Mouse (Mus musculus) hindbrain, embryonic 13.5 days (tissue): ENCODE results near the gene Pla2g1b. TPM values are rescaled to one million over a fixed set of nuclear protein-coding genes. Genes with fewer than 3 reads are reported as not detected.
"Not testable (repeated sequence)": the region's sequence is repeated elsewhere in the genome, so short reads cannot be mapped to it uniquely, and the experiment has no call there.

Experiments used
- ATAC-seq: fragments of 200-750 bp; cut with Nextera tagmentation; 2 replicates; pipeline ENCODE4 v1.8.0; 2017; ENCODE audit warnings: moderate TSS enrichment; ENCODE audit not compliant: low FRiP score
- H3K27ac ChIP-seq: fragments of 300-500 bp; sonication (generic); 2 replicates; pipeline ENCODE4 v1.5.1; 2015; ENCODE audit warnings: inconsistent platforms, mild to moderate bottlenecking, moderate library complexity
- H3K27me3 ChIP-seq: fragments of 300-500 bp; sonication (generic); 2 replicates; pipeline ENCODE4 v1.6.1; 2015; ENCODE audit warnings: mild to moderate bottlenecking, inconsistent platforms
- H3K36me3 ChIP-seq: fragments of 300-500 bp; sonication (generic); 2 replicates; pipeline ENCODE4 v1.6.1; 2015; ENCODE audit warnings: mild to moderate bottlenecking, inconsistent platforms
- H3K4me1 ChIP-seq: fragments of 300-500 bp; sonication (generic); replicated peaks from 2 replicates; pipeline ENCODE4 v1.6.1; 2015; ENCODE audit warnings: inconsistent platforms
- H3K4me2 ChIP-seq: fragments of 300-500 bp; sonication (generic); 2 replicates; pipeline ENCODE4 v1.6.1; 2015; ENCODE audit warnings: inconsistent platforms, mild to moderate bottlenecking, moderate library complexity
- H3K4me3 ChIP-seq: fragments of 300-500 bp; sonication (generic); 2 replicates; pipeline ENCODE4 v1.5.1; 2015; ENCODE audit warnings: mild to moderate bottlenecking, inconsistent platforms
- H3K9ac ChIP-seq: fragments of 300-500 bp; sonication (generic); 2 replicates; pipeline ENCODE4 v1.6.1; 2015; ENCODE audit warnings: mild to moderate bottlenecking, inconsistent platforms
- H3K9me3 ChIP-seq: fragments of 300-500 bp; sonication (generic); 2 replicates; pipeline ENCODE4 v1.6.1; 2016; ENCODE audit warnings: inconsistent platforms
- WGBS: fragments of 180-500 bp; shearing (Covaris S2); methylation state at CpG from one replicate; pipeline ENCODE4 v1.1.7; 2015; 5-methylcytosine and 5-hydroxymethylcytosine counted together
- polyA plus RNA-seq: library from polyadenylated mRNA; unstranded; fragments of >200 nt; fragmentation: Nextera tagmentation; extraction: Ambion mirVana; gene quantifications from 2 replicates; pipeline ENCODE4 v1.2.1, GENCODE M21; 2015

Gene Pla2g1b
- polyA plus RNA-seq, 1 experiment from 2014 or later, result not detected

- WGBS, result 81% methylated on average over 6 of the region's 6 CpGs
- Histone ChIP-seq H3K9me3 (no peaks in the 10 kb centered on the region), H3K4me3 (no peak overlapping the region), H3K4me2 (no peak overlapping the region), H3K27ac (peak overlapping the region; percentile 73), H3K4me1 (peaks cover 24% of the 10 kb centered on the region), H3K36me3 (peaks cover 10% of the 10 kb centered on the region), H3K9ac (no peak overlapping the region), H3K27me3 (no peaks in the 10 kb centered on the region)
- no peak for ATAC-seq
These were observed 48.3 kb downstream of the Pla2g1b start for GRCm38 (mm10) chr5:115514346-115514745.

GRCm38 (mm10) chr5:115514896-115515587, 49.0 kb downstream of the Pla2g1b start:
- ATAC-seq, result no peak
- no peaks in the 10 kb centered on the region for H3K27me3 ChIP-seq
- peaks cover 10% of the 10 kb centered on the region for H3K36me3 ChIP-seq
- H3K4me2 ChIP-seq, result 0 out of 2 replicates have a peak overlapping the region, but pooled peaks have one; percentile 4
- peak overlapping the region; percentile 73 for H3K27ac ChIP-seq
- peaks cover 17% of the 10 kb centered on the region for H3K4me1 ChIP-seq
- no peak overlapping the region for H3K4me3 ChIP-seq
- WGBS, result 66% methylated on average over 20 of the region's 20 CpGs
- no peaks in the 10 kb centered on the region for H3K9me3 ChIP-seq
- H3K9ac ChIP-seq, result 0 out of 2 replicates have a peak overlapping the region, but pooled peaks have one; percentile 39

- Histone ChIP-seq H3K4me3 (no peak overlapping the region), H3K27me3 (no peaks in the 10 kb centered on the region), H3K9ac (no peak overlapping the region), H3K4me1 (peaks cover 18% of the 10 kb centered on the region), H3K27ac (0 out of 2 replicates have a peak overlapping the region, but pooled peaks have one; percentile 18), H3K36me3 (peaks cover 13% of the 10 kb centered on the region), H3K9me3 (no peaks in the 10 kb centered on the region), H3K4me2 (no peak overlapping the region)
- WGBS, result 78% methylated on average over 32 of the region's 32 CpGs
- no peak for ATAC-seq
These were observed 50.2 kb downstream of the Pla2g1b start for GRCm38 (mm10) chr5:115516081-115516907.

- Histone ChIP-seq H3K27me3 (no peaks in the 10 kb centered on the region), H3K27ac (no peak overlapping the region), H3K36me3 (peaks cover 13% of the 10 kb centered on the region), H3K4me1 (peaks cover 18% of the 10 kb centered on the region), H3K4me3 (no peak overlapping the region), H3K4me2 (no peak overlapping the region), H3K9ac (no peak overlapping the region), H3K9me3 (no peaks in the 10 kb centered on the region)
- no peak for ATAC-seq
- 92% methylated on average over 7 of the region's 7 CpGs for WGBS
These were observed 50.8 kb downstream of the Pla2g1b start for GRCm38 (mm10) chr5:115516908-115517307.

- ATAC-seq, result no peak
- Histone ChIP-seq H3K36me3 (peaks cover 13% of the 10 kb centered on the region), H3K4me2 (no peak overlapping the region), H3K4me3 (no peak overlapping the region), H3K27me3 (no peaks in the 10 kb centered on the region), H3K9me3 (no peaks in the 10 kb centered on the region), H3K4me1 (peaks cover 18% of the 10 kb centered on the region), H3K9ac (no peak overlapping the region), H3K27ac (no peak overlapping the region)
- WGBS, result 96% methylated on average over 9 of the region's 9 CpGs
These were observed 51.4 kb downstream of the Pla2g1b start for GRCm38 (mm10) chr5:115517501-115517900.

GRCm38 (mm10) chr5:115518214-115518613, 52.2 kb downstream of the Pla2g1b start:
- not testable (repeated sequence) for H3K4me3 ChIP-seq, ATAC-seq, H3K4me2 ChIP-seq, H3K9ac ChIP-seq, H3K27ac ChIP-seq, H3K9me3 ChIP-seq, H3K27me3 ChIP-seq
- Histone ChIP-seq H3K4me1 (peaks cover 18% of the 10 kb centered on the region), H3K36me3 (peaks cover 13% of the 10 kb centered on the region)
- WGBS, result 93% methylated on average over 6 of the region's 8 CpGs

GRCm38 (mm10) chr5:115520325-115520869, 54.3 kb downstream of the Pla2g1b start:
- Histone ChIP-seq H3K4me2 (no peak overlapping the region), H3K27ac (peak overlapping the region; percentile 52; the same call in 1 of the 2 replicates), H3K27me3 (no peaks in the 10 kb centered on the region), H3K36me3 (peaks cover 13% of the 10 kb centered on the region), H3K4me3 (no peak overlapping the region), H3K9ac (no peak overlapping the region), H3K4me1 (peaks cover 22% of the 10 kb centered on the region), H3K9me3 (no peaks in the 10 kb centered on the region)
- ATAC-seq, result no peak
- WGBS, result 77% methylated on average over 21 of the region's 21 CpGs

GRCm38 (mm10) chr5:115521553-115522461, 55.7 kb downstream of the Pla2g1b start:
- no peaks in the 10 kb centered on the region for H3K27me3 ChIP-seq
- peaks cover 6% of the 10 kb centered on the region for H3K36me3 ChIP-seq
- peaks cover 23% of the 10 kb centered on the region for H3K4me1 ChIP-seq
- H3K9me3 ChIP-seq, result no peaks in the 10 kb centered on the region
- no peak for ATAC-seq
- H3K9ac ChIP-seq, result no peak overlapping the region
- WGBS, result 68% methylated on average over 21 of the region's 21 CpGs
- no peak overlapping the region for H3K4me3 ChIP-seq
- peak overlapping the region; percentile 8; the same call in 1 of the 2 replicates for H3K27ac ChIP-seq
- no peak overlapping the region for H3K4me2 ChIP-seq

GRCm38 (mm10) chr5:115522531-115522930, 56.5 kb downstream of the Pla2g1b start:
- Histone ChIP-seq H3K27ac (peak overlapping the region; percentile 62; the same call in 1 of the 2 replicates), H3K4me1 (peaks cover 23% of the 10 kb centered on the region), H3K27me3 (no peaks in the 10 kb centered on the region), H3K4me3 (no peak overlapping the region), H3K36me3 (peaks cover 4% of the 10 kb centered on the region), H3K9me3 (no peaks in the 10 kb centered on the region), H3K9ac (peak overlapping the region; percentile 35; the same call in 1 of the 2 replicates), H3K4me2 (no peak overlapping the region)
- no peak for ATAC-seq
- 86% methylated on average over 4 of the region's 4 CpGs for WGBS

GRCm38 (mm10) chr5:115522981-115523499, 57.0 kb downstream of the Pla2g1b start:
- H3K36me3 ChIP-seq, result peaks cover 3% of the 10 kb centered on the region; the same call in 1 of the 2 replicates
- no peaks in the 10 kb centered on the region for H3K27me3 ChIP-seq
- H3K9me3 ChIP-seq, result no peaks in the 10 kb centered on the region
- H3K4me3 ChIP-seq, result no peak overlapping the region
- ATAC-seq, result no peak
- H3K4me1 ChIP-seq, result peaks cover 23% of the 10 kb centered on the region
- H3K27ac ChIP-seq, result peak overlapping the region; percentile 62; the same call in 1 of the 2 replicates
- H3K9ac ChIP-seq, result peak overlapping the region; percentile 35; the same call in 1 of the 2 replicates
- no peak overlapping the region for H3K4me2 ChIP-seq
- WGBS, result 74% methylated on average over 15 of the region's 15 CpGs

GRCm38 (mm10) chr5:115523971-115524370, 57.9 kb downstream of the Pla2g1b start:
- Histone ChIP-seq H3K4me2 (peak overlapping the region; percentile 17; the same call in 1 of the 2 replicates), H3K27ac (0 out of 2 replicates have a peak overlapping the region, but pooled peaks have one; percentile 30)
- 7% methylated on average over 15 of the region's 15 CpGs for WGBS

More at GRCm38 (mm10) chr5:115523971-115524370, 57.9 kb downstream of the Pla2g1b start:
- Histone ChIP-seq H3K4me3 (no peak overlapping the region), H3K9me3 (no peaks in the 10 kb centered on the region), H3K27me3 (no peaks in the 10 kb centered on the region), H3K9ac (peak overlapping the region; percentile 43), H3K4me1 (peaks cover 26% of the 10 kb centered on the region), H3K36me3 (peaks cover 3% of the 10 kb centered on the region; the same call in 1 of the 2 replicates)
- no peak for ATAC-seq
